Mouse (Mus musculus) urinary bladder, adult 2 months (tissue): ENCODE measurements around the gene Cd63. TPM values are rescaled to one million over a fixed set of nuclear protein-coding genes. Genes with fewer than 3 reads are reported as not detected.

ENCODE experiments used
- DNase-seq: peaks from one replicate; pipeline ENCODE4 v3.0.0; 2022; ENCODE audit warnings: low spot score
- polyA plus RNA-seq: library from polyadenylated mRNA; depleted of rRNA; stranded (reverse); fragments of >200 nt; gene quantifications from 2 replicates; pipeline ENCODE4 v1.2.3, GENCODE M21; 2012; rRNA removed

Cd63 gene
- polyA plus RNA-seq = 337 and 381 TPM in 2 replicates

DNA sequence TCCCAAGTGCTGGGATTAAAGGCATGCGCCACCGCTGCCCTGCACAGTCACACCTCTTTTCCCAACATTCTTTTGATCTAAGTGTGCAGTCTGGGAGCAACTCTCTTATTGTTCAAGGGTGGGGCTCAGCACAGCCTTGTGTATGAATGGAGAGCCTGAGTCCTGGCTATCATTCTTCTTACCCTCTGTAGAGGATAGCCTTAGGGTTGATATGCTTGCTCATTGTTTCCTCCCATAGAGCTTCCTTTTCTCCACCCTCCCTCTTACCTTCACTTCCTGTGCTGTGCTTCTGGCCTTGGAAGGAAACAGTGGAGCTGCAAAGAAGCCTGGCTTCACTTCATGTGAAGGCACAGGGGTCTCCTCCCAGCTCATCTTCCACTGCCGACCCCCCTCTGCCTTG is at the start of gene Cd63:
TSS of gene Cd63 (plus strand) at position 292 of the 400 bp plus-strand sequence.
- DNase-seq = no peak

DNA sequence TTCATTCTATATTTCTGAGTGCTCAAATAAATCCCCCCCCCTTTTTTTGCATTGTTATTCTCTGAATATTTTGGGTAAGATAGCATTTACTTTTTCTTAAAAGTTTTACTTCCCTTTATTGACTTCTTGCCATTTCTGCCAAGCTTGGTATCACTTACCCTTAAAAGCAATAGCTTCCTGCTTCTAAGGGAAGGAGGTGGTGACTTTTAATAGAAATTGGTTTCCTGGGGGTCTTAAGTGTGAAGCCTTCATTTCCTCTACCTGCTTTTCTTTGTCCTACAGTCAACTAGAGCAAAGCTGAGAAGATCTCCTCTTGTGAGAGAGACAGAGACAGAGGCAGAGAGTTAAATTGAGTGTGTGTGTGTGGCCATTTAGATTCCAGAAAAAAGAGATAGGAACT is 39.6 kb upstream of the Cd63 start:
- DNase-seq = no peak

GRCm38 (mm10) chr10:128866042-128866441 is 34.7 kb upstream of the Cd63 start:
- no peak for DNase-seq

GRCm38 (mm10) chr10:128866518-128866917 is 34.3 kb upstream of the Cd63 start:
- no peak for DNase-seq

DNA sequence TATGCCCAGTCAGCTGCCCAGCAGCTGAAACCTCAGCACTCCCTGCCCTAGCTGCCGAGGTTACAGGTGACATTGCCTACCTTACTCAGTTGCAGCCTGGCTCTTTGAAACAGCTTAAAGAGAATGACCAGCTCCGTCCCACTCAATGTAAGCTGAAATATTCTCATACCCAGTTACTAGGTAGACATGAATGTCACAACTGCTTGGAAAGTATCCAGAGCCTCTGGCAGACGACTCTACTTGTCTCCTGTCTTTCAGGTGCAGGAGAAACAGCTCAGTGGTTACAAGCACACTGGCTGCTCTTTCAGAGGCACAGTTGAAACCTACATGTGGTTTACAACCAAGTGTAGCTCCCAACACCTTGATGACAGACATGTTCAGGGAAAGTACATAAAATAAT is 30.4 kb upstream of the Cd63 start:
- DNase-seq = no peak

DNA sequence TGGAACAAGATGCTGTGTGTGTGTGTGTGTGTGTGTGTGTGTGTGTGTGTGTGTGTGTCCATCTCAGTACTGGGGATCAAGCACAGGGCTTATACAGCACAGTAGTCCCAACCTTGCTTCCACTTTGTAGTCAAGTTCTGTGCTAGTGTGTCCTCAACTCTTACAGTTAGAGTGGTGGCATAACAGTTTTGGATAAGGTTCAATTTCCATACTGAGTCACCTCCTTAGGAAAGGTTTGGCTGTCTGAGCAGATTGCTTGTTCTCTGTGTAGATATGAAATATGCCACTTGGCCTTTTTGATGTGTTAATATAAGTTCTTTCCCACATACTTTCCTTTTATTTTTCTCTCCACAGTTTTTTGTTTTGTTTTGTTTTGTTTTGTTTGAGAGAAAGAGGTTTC is 22.5 kb upstream of the Cd63 start:
- no peak for DNase-seq

- DNase-seq = no peak
Measured at GRCm38 (mm10) chr10:128878811-128879210, 22.0 kb upstream of the Cd63 start.

DNA sequence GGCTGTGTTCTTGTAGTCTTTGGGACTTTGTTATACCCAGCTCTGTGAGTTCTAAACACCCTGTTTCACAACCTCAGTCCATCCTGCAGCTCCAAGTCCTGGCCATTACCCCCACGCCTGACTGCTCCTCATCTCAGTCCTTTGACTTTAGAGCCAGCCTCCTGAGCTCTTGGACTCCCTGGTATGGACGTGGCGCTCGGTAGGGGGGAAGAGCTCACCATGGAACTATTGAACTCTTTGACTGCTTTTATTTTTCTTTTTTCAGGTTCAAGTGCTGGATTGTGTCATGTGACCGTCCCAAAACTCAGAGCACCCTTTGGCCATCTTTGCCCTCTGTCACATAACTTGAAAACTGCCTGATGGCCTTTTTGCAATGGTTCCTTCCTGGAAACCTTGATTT is 18.7 kb upstream of the Cd63 start:
- DNase-seq = no peak

GRCm38 (mm10) chr10:128888941-128889827 is 11.6 kb upstream of the Cd63 start:
- DNase-seq = no peak

DNA sequence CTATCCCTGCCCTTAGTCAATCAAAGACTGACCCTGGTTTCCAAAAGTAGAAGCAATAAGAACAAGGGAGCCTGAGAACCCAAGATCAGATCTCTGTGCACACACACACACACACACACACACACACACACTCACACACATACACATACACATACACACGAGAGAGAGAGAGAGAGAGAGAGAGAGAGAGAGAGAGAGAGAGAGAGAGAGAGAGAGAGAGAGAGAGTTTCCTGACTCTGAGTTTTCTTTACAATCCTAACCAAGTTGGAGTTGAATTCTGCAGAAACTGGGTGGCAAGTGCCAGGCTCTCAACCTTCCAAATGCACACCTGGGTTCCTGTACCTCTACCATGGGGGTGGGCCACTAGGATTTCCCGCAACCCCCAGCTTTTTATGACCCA is 10.9 kb upstream of the Cd63 start:
- DNase-seq = no peak

- no peak for DNase-seq
Measured at GRCm38 (mm10) chr10:128890383-128891295, 10.2 kb upstream of the Cd63 start.

- no peak for DNase-seq
Measured at GRCm38 (mm10) chr10:128891296-128892094, 9.3 kb upstream of the Cd63 start, which contains the start of gene Gdf11. Gene Gdf11, minus strand, starts transcription at chr10:128891718.

DNA sequence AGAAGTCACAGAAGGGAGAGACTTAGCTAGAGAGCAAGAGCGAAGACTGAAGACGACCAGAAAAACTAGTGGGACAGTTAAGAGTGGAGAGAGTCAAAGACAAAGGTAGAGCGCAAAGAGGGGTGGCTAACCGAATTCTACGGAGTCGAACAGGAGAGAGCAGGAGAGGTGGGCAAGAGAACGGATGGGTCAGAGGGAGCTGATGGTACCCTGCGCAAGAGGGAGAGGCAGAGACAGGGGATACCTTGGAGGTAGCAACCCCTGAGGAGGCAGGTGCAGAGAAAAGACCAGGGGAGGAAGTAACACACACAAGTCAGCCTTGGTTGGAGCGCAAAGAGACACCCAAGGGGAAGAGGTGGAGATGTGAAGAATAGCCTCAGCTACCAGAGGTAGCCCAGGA is 8.5 kb upstream of the Cd63 start:
- DNase-seq = no peak

DNA sequence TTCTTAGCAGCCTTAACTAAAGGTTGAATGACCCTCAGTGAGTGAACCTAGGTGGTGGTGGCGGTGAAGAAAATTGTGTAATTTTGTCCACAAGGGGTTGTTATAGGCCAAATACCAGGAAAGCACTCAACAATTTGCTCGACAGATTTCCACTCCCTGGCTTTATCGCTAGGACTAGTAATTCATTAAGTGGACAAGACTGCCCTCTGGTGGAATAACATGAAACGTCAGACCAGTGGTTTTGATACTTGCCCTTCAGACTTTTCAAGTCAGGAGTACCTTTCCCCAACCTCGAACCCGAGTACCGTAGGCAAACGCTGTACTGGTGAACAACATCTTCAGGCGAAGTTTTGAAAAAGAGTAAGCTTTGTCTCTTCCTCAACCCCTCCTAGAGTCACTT is 5.4 kb upstream of the Cd63 start:
- no peak for DNase-seq

GRCm38 (mm10) chr10:128895952-128896693 is 4.7 kb upstream of the Cd63 start:
- no peak for DNase-seq

DNA sequence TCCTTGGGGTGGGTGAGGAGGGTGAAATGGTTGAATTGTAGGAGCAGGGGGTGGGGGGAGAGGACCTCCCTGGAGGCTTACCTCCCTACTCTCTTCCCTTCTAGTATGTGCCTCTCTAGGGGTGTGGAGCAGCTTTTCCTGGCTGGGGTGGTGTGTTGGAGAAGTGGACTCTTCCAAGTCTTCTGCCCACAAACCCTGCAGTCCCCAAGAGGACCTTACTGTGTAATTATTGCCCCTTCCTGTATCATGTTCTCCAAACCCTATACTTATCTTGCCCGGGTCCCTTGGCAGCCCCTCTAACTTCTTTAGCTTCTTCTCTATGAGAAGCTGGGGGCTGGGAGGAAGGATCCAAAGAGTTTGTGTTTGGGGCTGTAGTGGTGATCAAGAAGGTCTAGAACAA is 4.0 kb upstream of the Cd63 start:
- DNase-seq = no peak

- no peak for DNase-seq
Measured at GRCm38 (mm10) chr10:128897501-128897900, 3.3 kb upstream of the Cd63 start.

DNA sequence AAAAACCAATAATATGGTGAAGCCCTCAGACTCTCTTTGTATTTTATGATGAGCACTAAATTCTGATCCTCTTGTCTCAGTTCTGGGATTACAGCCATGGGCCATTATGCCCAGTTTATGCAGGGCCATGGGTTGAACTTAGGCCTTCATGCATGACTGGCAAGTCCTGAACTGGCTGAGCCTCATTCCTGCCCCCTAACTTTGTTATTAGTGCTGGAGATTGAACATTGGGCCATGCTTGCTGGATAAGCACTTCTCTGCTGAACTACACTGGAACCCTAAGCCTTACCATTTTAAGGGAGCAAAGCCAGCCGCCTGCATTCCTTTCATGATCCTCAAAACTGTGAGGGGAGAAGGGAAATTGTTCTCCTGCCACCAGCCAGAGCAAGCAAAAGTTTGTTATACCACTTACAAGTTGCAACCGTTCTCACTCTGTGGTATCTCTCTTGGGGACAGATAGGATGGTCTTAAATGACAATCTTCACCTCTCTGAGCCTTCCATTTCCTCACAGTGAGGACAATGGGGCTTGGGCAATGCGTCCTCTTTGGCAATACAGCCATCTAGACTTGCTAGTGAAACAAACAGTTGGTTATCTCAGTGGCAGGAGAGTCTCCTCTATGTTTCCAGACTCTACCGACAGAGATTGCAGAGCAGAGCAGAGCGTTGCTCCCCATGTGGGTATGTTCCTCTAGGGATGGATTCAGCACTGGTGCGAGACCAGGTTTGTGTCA is 864 bp upstream of the Cd63 start:
- DNase-seq = no peak

DNA sequence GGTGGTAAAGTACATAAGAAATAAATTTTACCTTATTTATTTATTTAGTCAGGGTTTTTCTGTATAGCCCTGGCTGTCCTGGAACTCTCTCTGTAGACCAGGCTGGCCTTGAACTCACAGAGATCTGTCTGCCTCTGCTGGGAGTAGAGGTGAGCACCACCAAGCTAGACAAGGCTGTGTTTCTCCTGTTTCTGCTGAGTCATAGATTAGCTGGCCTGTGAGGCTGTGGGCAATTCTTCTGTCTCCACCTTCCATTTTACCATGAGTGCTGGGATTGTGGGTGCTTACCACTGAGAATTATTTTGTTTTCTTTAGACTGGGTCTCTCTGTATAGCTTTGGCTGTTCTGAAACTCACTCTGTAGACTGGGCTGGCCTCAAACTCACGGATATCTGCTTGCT is 620 bp downstream of the Cd63 start:
- no peak for DNase-seq

DNA sequence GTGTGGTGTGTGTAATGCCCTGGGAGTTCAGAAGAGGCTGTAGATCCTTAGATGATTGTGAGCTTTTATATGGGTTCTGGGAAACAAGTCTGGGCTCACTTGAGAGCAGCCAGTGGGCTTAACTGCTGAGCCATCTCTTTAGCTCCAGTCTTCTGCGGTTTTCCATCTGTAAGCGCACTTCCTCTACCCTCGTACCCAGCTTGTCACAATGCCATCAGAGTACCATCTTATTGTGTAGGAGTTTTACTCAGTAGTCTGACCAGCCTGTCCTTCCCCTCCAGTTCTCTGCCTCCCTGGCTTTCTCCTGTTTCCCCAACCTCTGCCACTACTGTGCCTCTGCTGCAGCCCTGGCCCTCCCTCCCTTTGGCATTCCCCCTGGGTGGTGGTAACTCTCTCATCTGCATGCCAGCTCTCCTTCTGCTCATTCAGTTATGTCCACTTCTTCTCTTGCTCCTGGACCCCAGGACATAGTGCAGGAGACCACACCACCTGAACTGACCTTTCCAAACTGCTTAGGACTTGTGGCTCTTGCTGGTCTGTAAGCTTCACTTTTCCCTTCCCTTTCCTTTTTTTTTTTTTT is 1.7 kb downstream of the Cd63 start:
- DNase-seq = no peak
